Mouse (Mus musculus): ENCODE measurements around the gene Kirrel. TPM values are rescaled to one million over a fixed set of nuclear protein-coding genes. Genes with fewer than 3 reads are reported as not detected.
A peak's percentile ranks its signal among the peaks of the same experiment; 100 is the strongest.

The Kirrel gene
- total and polyA plus RNA-seq, 3 experiments, result 11.2 to 22.0 (median 12.5) TPM

GRCm38 (mm10) chr3:87079301-87079700 lies 95.2 kb downstream of the Kirrel start:
- no peak for DNase-seq

GRCm38 (mm10) chr3:87077681-87078080 lies 96.9 kb downstream of the Kirrel start:
- no peak for DNase-seq

DNA sequence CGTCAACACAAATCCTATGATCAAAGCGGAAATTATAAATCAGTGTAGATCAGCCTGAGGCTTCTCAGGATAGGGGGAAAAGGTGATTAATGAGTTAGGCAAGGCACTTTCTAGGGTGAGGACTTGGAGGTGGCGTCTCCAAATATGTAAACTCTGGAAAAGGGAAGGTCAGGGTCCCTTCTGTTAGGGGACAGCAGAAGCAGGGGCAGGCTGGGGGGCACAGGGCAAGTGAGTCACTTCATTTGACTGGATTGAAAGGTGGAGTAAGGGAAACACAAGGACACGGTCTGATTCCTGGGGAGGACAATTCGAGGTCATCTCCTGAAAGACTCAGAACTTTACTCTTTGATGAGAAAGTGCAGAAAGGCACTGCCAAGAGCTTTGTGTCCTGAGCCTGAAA lies 97.6 kb downstream of the Kirrel start:
- DNase-seq, result peak; percentile 33

GRCm38 (mm10) chr3:87076161-87076560 lies 98.4 kb downstream of the Kirrel start:
- DNase-seq, result no peak

DNA sequence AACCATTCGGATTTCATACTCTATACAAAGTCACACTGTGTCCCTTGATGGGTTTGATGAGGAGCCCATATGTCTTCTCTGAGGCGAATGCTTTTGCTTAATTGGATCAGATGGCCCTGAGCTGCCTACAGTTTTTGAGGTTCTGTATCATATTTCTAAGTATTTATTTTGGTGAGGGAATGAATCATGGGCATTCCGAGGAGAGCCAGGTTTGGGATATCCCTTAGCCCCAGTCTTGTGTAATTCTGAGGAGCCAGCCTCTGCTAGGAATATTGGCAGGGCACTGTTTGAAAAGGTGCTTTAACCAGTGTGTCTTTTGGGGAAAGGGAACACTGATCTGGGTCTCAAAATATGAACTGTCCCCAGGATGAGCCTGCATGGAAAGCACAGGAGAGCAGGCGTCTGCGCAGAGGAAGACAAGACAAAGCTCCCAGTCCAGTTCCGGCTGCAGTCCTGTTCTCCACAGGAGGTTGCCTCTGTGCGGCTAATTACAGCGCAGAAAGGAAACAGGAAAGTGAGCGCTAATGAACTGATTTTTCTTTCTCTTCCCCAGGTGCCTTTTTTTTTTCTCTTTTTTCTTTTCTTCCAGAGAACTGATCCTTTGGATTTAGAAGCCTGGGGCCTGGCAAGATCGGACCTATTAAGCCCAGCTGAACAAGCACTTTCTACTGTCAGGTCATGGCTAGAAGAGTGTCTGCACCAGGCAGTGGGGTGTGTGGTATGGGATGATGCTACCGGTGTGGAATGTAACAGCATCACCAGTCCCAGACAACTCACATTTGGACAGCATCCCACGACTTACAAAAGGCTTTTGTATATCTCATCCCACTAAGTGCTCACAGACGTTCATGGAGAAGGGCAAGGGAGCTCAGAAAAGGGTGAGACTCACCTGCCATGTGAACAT lies 101.7 kb downstream of the Kirrel start:
- DNase-seq, result no peak

DNA sequence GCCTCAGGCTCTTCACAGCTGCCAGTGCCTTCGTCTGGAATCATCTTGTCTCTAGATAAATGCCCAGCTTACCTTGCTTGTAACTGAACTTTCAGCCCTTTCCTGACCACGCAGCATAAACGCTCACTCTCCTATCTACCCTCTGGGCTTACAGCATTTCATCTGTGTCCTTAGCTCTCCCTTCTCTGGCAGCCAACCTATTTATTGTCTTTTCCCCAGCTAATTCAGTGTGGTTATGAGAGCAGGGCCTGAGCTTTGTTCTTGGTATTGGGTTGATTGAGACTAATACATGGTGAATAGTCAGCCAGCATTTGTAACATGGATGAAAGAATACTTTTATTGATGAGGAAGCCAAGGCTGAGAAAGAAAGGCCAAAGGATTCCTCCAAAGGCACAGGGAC lies 102.4 kb downstream of the Kirrel start:
- DNase-seq, result no peak

DNA sequence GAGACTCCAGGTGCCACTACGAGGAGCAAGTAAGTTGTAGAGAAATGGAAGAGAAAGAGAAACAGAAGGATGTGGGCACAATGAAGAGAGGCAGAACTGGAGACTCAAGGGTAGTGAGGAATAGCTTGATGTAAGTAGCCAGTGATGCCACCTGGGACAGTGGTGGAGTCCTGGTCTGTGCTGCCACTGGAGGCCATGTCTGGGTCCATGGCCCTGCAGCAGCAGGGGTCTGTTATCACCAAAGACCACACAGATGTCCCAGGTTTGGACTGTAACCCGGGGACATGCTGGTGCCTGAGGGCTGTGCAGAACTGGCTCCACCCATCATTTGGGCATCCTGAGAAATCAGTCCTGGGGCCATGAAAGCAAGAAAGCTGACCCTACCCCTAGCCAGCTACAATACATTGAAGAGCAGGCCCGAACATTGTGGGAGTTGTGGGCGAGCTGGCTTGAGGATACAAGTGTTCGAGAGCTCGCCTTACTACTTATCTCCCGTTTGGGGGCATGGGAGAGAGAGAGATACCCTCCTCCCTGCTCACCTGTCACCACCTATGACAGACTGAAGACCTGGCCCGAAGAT lies 107.1 kb downstream of the Kirrel start:
- DNase-seq, result no peak

DNA sequence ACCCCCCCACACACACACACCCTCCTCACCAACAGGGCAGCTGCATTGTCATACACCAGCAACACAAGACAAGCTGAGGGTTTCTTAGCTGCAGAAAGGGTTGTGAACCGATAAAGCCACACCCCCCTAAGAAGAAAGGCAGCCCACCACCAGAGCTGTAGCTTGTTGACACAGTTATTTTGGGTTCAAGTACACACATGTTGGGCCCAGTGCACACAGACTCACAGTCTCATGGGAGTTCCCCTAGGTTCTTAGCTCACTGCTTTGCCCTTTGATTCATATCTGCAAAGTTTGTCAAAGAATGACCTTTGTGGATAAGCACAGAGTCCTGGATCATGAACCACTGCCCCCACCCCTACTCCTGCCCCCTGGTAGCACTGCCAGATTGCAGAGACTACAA lies 120.6 kb downstream of the Kirrel start:
- DNase-seq, result no peak

- no peak for DNase-seq
These were observed 126.7 kb downstream of the Kirrel start for GRCm38 (mm10) chr3:87047801-87048200.

- DNase-seq, result no peak
These were observed 132.8 kb downstream of the Kirrel start for GRCm38 (mm10) chr3:87041733-87042132.

DNA sequence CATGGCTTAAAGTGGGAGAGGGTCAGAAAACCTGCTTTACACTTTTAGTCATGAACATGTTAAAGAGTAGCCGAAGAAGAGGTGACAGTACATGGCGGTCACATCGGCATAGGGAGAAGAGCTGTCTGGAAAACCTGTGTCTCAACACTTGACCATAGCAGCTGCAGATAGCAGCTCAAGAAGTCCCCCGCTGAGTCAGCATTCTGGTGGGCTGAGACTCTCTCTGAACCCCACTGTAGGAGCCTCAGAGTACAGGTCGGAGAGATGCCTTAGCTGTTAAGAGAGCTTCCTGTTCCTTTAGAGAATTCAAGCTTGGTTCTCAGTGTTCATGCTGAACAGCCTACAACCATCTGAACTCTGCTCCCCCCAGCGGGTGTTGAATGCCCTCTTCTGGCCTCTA lies 136.0 kb downstream of the Kirrel start:
- no peak for DNase-seq

DNA sequence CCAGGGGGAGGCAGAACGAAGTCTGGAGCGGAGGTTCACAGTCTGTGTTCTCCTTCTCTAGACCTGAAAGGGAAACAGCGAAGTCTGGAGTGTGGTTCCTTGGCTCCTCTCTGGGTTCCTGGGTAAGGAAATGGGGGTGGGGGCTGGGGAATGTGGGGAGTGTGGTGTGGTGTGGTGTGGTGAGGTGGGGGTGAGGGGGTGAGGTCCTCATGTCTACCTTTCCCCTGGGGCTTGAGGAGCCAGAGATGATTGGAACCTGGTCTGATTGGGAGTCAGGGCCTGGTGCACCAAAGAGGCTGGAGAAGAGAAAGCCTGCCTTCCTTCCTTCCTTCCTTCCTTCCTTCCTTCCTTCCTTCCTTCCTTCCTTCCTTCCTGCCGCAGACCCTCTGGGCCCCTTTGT lies 140.5 kb downstream of the Kirrel start:
- DNase-seq, result no peak

DNA sequence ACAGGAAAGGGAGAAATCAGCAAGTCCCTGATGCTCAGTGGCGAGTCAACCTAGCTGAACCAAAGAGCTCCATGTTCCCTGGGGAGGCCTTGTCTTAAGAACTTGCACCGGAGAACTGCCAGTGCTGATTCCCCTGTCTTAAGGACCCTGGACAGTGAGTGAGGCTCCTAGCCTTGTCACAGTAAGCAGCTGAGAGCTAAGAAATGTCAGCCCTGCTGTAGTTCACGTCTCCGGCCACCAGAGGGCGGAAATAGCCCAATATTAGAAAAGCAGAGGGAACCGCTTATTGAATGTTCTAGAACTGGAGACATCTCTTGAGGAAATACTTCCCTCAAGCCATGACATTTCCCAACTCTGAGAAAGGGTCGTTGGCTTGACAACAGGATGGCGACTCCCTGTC lies 141.2 kb downstream of the Kirrel start:
- DNase-seq, result peak; percentile 69

DNA sequence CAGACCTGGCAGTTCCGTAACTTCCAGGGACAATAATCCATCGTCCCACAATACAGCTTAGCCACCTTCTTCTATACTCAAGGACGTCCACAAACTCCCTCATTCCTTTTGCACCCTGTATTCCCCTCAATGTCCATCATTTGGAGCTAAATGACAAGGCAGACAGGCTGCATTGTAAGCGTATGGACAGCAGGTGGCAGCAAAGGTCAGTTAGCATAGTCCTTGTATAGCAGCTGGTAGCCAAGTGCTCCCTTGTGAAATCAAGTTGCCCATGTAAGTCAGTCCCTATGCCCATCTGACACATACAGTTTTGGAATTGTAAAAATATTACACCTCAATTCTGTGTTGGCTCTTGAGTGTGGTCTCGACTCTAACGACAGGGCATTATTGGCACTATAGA lies 143.7 kb downstream of the Kirrel start:
- DNase-seq, result peak; percentile 60

Other genes with a start within 250 kb of the Kirrel start
- gene Cd1d1, start 175.3 kb downstream of the Kirrel start, total RNA-seq (2021), result 100 to 1,000 TPM in 1 of 2 experiments, 10 to 100 TPM in 1; 76.1 to 352 TPM
- 167 and 252 TPM in 2 replicates for gene Cd1d1, start 175.3 kb downstream of the Kirrel start, polyA plus RNA-seq (2012; rRNA removed)
- gene Fcrls, start 89.0 kb upstream of the Kirrel start, total RNA-seq (2021), result 1 to 10 TPM; 2.9 to 6.3 TPM
- gene Fcrls, start 89.0 kb upstream of the Kirrel start, polyA plus RNA-seq (2012; rRNA removed), result 1.9 and 2.1 TPM in 2 replicates
- gene Cd5l, start 183.1 kb upstream of the Kirrel start, total RNA-seq (2021), result under 1 TPM; 0.55 to 0.66 TPM
- 0.22 and 0.42 TPM in 2 replicates for gene Cd5l, start 183.1 kb upstream of the Kirrel start, polyA plus RNA-seq (2012; rRNA removed)
- not detected for gene Fcrl1, start 201.6 kb upstream of the Kirrel start, total RNA-seq (2021)
- gene Fcrl1, start 201.6 kb upstream of the Kirrel start, polyA plus RNA-seq (2012; rRNA removed), result 0.06 and 0.20 TPM in 2 replicates

All from adrenal gland, adult 2 months (tissue).